Mouse (Mus musculus): ENCODE measurements at regions not wholly inside any gene's neighbourhood (a gene's known extent, or its start where the extent isn't known, plus 50 kb on each side); places are given as distances from the start of the nearest gene placed in this dataset.

DNA sequence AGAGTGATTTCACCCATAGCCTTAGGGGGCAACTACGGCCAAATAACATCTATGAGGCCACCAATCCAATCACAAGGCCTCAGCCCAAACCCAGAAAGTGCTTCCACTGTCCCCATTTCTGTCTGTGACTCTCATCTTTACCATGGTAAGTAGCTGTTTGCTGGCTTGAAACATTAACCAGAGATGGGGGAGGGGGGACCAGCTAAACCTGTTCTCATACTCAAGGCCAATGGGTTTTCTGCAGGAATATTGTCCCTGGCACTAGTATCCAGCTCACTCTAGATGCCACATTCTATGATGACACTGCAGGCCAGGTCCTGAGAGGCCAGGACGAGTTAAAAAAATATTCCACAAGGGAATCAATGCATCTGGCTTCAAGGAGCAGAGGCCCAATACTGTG is 117.1 kb upstream of the Immp2l start:
- TF ChIP-seq CTCF (IDR thresholded peaks at IDR 0.05; ENCODE audit: low read depth) (no peak), EP300 (IDR thresholded peaks at IDR 0.05; ENCODE audit: low read depth) (no peak)
